Mouse (Mus musculus) heart, embryonic 14.5 days (tissue): ENCODE results near the gene H2-Eb2. TPM values are rescaled to one million over a fixed set of nuclear protein-coding genes. Genes with fewer than 3 reads are reported as not detected.

ENCODE experiments used
- ATAC-seq: fragments of 200-750 bp; cut with Nextera tagmentation; 2 replicates; pipeline ENCODE4 v1.8.0; 2017; ENCODE audit warnings: low read depth, moderate TSS enrichment; ENCODE audit not compliant: insufficient number of reproducible peaks, insufficient read depth, low FRiP score
- H3K27ac ChIP-seq, 2 experiments: fragments of 200-500 bp in 1 of 2; fragments of 300-500 bp in 1 of 2; sonication (generic) in 1 of 2; replicated peaks in 1 of 2; 2 replicates each; pipeline ENCODE4 v1.5.1; 2012 to 2014; ENCODE audit warnings: low read depth in 2 of 2, low read length in 2 of 2, control low read depth in 1 of 2, mild to moderate bottlenecking in 1 of 2, mixed read lengths in 1 of 2; ENCODE audit not compliant: control insufficient read depth in 1 of 2, insufficient read depth in 1 of 2
- H3K27me3 ChIP-seq: fragments of 300-500 bp; sonication (generic); 2 replicates; pipeline ENCODE4 v1.6.1; 2014; ENCODE audit warnings: mild to moderate bottlenecking, low read length, control low read depth; ENCODE audit not compliant: control insufficient read depth, insufficient read depth
- H3K36me3 ChIP-seq: fragments of 300-500 bp; sonication (generic); 2 replicates; pipeline ENCODE4 v1.6.1; 2014; ENCODE audit warnings: mild to moderate bottlenecking, control low read depth, low read length, mixed read lengths; ENCODE audit not compliant: control insufficient read depth, insufficient read depth
- H3K4me1 ChIP-seq, 2 experiments: fragments of 200-500 bp in 1 of 2; fragments of 300-500 bp in 1 of 2; sonication (generic) in 1 of 2; 2 replicates each; pipeline ENCODE4 v1.6.1; 2012 to 2014; ENCODE audit warnings: low read length in 2 of 2, control low read depth in 1 of 2, mixed read lengths in 1 of 2; ENCODE audit not compliant: control insufficient read depth in 2 of 2, insufficient read depth in 2 of 2
- H3K4me2 ChIP-seq: fragments of 300-500 bp; sonication (generic); 2 replicates; pipeline ENCODE4 v1.6.1; 2014; ENCODE audit warnings: mild to moderate bottlenecking, low read length
- H3K4me3 ChIP-seq, 2 experiments: fragments of 200-500 bp in 1 of 2; fragments of 300-500 bp in 1 of 2; sonication (generic) in 1 of 2; 2 replicates each; pipeline ENCODE4 v1.5.1; 2012 to 2014; ENCODE audit warnings: low read length in 2 of 2, mild to moderate bottlenecking in 2 of 2, control low read depth in 1 of 2, low read depth in 1 of 2, moderate library complexity in 1 of 2; ENCODE audit not compliant: control insufficient read depth in 1 of 2, insufficient read depth in 1 of 2
- H3K9ac ChIP-seq: fragments of 300-500 bp; sonication (generic); 2 replicates; pipeline ENCODE4 v1.6.1; 2014; ENCODE audit warnings: mild to moderate bottlenecking, low read length
- H3K9me3 ChIP-seq: fragments of 300-500 bp; sonication (generic); 2 replicates; pipeline ENCODE4 v1.6.1; 2016; ENCODE audit warnings: low read length, control low read depth; ENCODE audit not compliant: control insufficient read depth
- WGBS: fragments of 180-500 bp; shearing (Covaris S2); extraction: QIAGEN DNeasy Blood & Tissue Kit; methylation state at CpG from one replicate; pipeline ENCODE4 v1.1.7; 2014; 5-methylcytosine and 5-hydroxymethylcytosine counted together
- polyA plus RNA-seq: library from polyadenylated mRNA; unstranded; fragments of >200 nt; fragmentation: Nextera tagmentation; extraction: Ambion mirVana; gene quantifications from 2 replicates; pipeline ENCODE4 v1.2.1, GENCODE M21; 2014

The H2-Eb2 gene
- polyA plus RNA-seq, 1 experiment from 2014 or later = not detected

DNA sequence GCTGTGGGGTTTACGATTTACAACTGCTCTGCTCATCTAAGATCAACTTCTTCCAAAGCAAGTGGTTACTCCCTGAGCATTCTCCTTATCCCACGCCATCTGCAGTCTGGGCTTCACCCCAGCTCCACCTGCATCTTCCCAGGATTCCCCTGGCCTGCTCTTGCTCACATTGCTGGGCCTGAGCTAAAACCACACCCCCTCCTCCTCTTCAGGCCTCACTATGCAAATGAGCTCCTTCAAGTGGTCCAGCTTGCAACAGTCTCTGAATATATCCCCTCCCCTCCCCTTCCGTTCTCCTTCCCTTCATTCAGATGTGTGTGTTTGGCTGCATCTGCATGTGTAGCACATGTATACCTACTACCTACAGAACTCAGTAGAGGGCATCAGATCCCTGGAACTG is 26.1 kb upstream of the H2-Eb2 start:
- Histone ChIP-seq H3K4me3 (no peak overlapping the region), H3K27ac (no peak overlapping the region), H3K9ac (no peak overlapping the region), H3K9me3 (no peaks in the 10 kb centered on the region), H3K4me1 (peaks cover 2 to 3% of the 10 kb centered on the region in 2 experiments; a peak in 2 of 4 replicates), H3K4me2 (no peak overlapping the region), H3K27me3 (no peaks in the 10 kb centered on the region), H3K36me3 (no peaks in the 10 kb centered on the region)
- ATAC-seq = no peak
- 61% methylated on average over 3 of the region's 3 CpGs for WGBS

DNA sequence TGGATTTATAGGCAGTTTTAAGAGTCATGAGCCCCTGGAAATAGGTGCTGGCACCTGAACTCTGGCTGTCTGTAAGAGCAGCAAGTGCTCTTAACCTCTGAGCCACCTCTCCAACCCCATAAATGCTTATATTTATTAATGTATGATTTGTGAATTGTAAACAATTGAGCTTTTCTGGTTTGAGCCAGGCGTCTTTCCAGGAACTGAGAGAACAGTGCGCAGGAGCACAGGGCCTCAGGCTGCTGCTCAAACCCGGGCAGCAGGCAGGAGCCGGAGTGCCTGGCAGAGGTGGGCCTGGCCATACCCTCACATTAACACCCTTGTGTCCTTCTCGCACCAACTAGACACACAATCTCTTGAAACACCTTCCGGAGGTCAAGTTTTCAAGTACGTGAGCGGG is 25.4 kb upstream of the H2-Eb2 start:
- Histone ChIP-seq H3K9ac (no peak overlapping the region), H3K27me3 (no peaks in the 10 kb centered on the region), H3K4me3 (no peak overlapping the region), H3K27ac (no peak overlapping the region), H3K4me1 (peaks cover 2 to 3% of the 10 kb centered on the region in 2 experiments; a peak in 2 of 4 replicates), H3K4me2 (no peak overlapping the region), H3K36me3 (no peaks in the 10 kb centered on the region), H3K9me3 (no peaks in the 10 kb centered on the region)
- ATAC-seq = no peak
- WGBS = 91% methylated on average over 8 of the region's 8 CpGs

DNA sequence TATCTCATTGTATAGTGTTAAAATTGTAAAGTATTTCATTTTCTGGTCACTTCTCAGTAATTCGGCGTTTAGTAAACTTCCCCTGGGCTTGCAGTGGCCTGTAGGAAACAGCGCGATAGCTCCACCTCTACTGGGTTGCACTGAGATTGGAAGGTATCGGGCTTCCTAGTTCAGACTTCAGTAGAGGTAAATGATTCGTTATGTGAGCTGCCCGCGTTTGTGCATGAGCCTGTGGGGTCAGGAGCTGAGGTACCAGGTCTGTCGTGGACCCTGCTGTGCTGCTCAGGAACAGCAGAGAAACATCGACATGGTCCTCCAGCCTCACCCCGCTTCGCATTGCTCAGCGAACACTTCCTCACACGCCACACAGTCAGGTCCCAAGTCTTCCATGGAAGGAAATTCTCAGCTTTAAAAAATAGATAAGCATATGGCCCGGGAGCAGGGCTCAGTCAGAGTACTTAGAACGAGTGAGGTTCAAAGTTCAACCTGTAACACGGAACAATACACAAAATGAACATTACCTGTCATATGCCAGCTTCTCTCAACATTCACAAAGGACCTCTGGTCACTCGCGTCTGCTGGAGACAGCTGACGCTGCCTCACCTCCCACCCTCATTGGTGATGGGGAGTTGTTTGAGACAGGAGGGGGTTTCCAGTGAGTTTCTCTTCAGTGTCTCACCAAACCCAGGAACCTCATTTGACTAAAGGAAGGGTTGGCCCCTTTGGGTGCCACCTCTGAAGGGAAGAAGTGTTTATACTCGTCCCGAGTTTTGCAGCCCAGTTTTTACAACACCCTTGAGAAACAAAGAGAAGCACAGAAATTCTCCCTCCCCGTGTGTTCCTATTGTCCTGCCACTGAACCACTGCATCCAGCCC is 24.5 kb upstream of the H2-Eb2 start:
- no peaks in the 10 kb centered on the region for H3K36me3 ChIP-seq
- H3K9ac ChIP-seq = no peak overlapping the region
- peaks cover under 1 to 3% of the 10 kb centered on the region in 2 experiments; a peak in 2 of 4 replicates for H3K4me1 ChIP-seq
- H3K9me3 ChIP-seq = no peaks in the 10 kb centered on the region
- WGBS = 67% methylated on average over 23 of the region's 23 CpGs
- no peak for ATAC-seq
- no peak overlapping the region for H3K4me2 ChIP-seq
- H3K27me3 ChIP-seq = no peaks in the 10 kb centered on the region
- H3K4me3 ChIP-seq = no peak overlapping the region
- no peak overlapping the region for H3K27ac ChIP-seq

DNA sequence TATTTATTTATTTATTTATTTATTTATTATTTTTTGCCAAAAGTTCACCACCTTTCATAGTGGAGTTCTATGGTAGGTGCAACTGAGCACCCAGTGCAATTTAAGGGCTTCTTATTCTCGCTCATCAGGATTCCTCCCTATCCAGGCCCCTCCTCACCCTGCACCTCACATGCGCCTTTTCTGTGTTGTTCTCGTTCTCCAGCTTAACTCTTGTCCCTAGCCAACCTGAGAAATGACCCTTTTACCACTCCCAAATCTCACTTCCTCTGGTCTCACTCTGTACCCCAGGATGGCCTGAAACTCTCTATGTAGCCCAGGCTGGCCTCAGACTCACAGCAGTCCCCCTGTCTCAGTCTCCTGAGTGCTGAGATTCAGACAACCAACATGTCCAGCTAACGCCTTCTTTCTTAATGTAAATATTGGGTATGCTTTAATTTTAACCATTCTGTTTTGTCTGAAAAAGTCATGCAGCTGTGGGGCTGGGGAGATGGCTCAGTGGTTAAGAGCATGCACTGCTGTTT is 23.7 kb upstream of the H2-Eb2 start:
- Histone ChIP-seq H3K4me2 (no peak overlapping the region), H3K36me3 (no peaks in the 10 kb centered on the region), H3K27ac (no peak overlapping the region), H3K9me3 (no peaks in the 10 kb centered on the region), H3K27me3 (no peaks in the 10 kb centered on the region), H3K4me1 (no peaks in the 10 kb centered on the region), H3K4me3 (no peak overlapping the region), H3K9ac (no peak overlapping the region)
- no peak for ATAC-seq
- WGBS = 85% methylated on average over 4 of the region's 4 CpGs

DNA sequence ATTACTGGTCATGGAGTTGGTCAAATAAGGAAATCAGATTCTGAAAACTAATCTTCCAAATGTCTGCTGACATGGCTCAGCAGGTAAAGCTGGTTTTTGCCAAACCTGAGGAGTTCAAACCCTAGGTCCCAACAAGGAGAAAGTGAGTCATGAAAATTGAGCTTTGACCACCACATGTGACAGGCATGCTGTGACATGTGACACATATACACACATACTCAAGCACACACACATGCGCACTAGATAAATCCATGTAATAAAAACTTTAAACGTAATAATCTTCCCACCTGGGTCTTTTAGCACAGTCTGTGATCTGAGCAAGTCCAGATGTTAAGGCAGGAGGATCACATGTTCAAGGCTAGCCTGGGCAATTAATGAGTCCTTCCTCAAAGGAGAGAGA is 21.7 kb upstream of the H2-Eb2 start:
- no peak overlapping the region for H3K27ac ChIP-seq
- no peak overlapping the region for H3K4me2 ChIP-seq
- 0 out of 2 replicates have a peak, but pooled peaks cover 7% of the 10 kb centered on the region for H3K27me3 ChIP-seq
- no peak for ATAC-seq
- WGBS = 83% methylated on average over 2 of the region's 2 CpGs
- H3K36me3 ChIP-seq = no peaks in the 10 kb centered on the region
- no peak overlapping the region for H3K9ac ChIP-seq
- no peaks in the 10 kb centered on the region for H3K4me1 ChIP-seq
- no peaks in the 10 kb centered on the region for H3K9me3 ChIP-seq
- H3K4me3 ChIP-seq = no peak overlapping the region

DNA sequence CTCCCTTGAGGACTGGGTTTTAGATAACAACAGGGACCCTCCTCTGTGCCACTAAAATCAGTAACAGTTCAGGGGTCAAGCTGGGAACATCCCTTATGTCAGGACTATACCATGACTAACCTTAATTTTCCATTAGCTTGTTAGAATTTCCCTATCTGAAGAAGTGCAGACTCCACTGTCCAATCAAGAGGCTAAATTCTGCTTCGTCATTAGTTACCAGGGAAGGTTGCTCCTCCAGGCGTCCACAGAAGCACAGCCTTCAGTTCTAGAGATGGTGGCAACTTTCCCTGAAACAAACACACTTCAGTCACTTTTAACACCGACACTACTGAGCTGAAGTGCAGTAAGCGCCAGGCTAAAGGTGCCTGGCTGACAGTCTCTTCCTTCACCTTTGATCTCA is 20.7 kb upstream of the H2-Eb2 start:
- 16% methylated on average over 4 of the region's 4 CpGs for WGBS
- Histone ChIP-seq H3K4me1 (0 out of 4 replicates have a peak, but pooled peaks cover 0 to 3% of the 10 kb centered on the region in 2 experiments), H3K4me2 (no peak overlapping the region), H3K27me3 (0 out of 2 replicates have a peak, but pooled peaks cover 7% of the 10 kb centered on the region), H3K27ac (no peak overlapping the region), H3K4me3 (no peak overlapping the region), H3K9ac (no peak overlapping the region), H3K36me3 (no peaks in the 10 kb centered on the region), H3K9me3 (no peaks in the 10 kb centered on the region)
- ATAC-seq = no peak

DNA sequence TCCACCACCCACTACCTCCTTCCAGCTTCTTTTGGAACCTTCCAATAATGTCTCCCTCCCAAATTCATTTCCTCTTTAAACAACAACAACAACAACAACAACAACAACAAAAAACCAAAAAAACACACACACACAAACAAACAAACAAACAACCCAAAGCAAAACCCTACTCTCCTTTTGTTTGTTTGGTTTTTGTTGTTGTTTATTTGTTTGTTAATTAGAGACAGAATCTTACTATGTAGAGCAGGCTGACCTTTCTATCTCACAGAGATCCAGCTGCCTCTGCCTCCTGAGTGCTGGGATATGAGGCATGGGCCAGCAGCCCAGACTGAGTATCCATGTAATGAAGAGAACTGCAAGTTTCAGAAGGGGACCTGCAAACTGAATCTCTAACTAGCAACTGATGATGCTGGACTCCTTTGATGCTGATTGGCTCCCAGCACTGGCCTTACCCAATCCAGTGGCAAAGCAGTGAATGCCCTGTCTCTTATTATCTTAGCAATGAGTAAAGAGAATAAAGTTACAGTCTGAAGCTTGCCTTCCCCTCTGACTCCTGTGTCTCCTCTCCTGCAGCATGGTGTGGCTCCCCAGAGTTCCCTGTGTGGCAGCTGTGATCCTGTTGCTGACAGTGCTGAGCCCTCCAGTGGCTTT is 20.0 kb upstream of the H2-Eb2 start, which contains the start of gene H2-Eb1:
Gene H2-Eb1 (plus strand): TSS at position 488 of the 651 bp plus-strand sequence.
- Histone ChIP-seq H3K4me3 (no peak within 1 kb of the TSS), H3K9ac (no peak within 1 kb of the TSS), H3K9me3 (no peaks in the 10 kb centered on the region), H3K27ac (no peak within 1 kb of the TSS), H3K36me3 (no peaks in the 10 kb centered on the region), H3K4me2 (no peak within 1 kb of the TSS), H3K4me1 (peaks cover 3 to 4% of the 10 kb centered on the region in 2 experiments; a peak in 1 of 4 replicates), H3K27me3 (0 out of 2 replicates have a peak, but pooled peaks cover 7% of the 10 kb centered on the region)
- peak; percentile 56; the same call in 1 of the 2 replicates for ATAC-seq
